Mouse (Mus musculus) cerebellum, adult (tissue): ENCODE results near the gene Hnf1b.

Source experiments
- ATAC-seq: cut with Nextera tagmentation; 2 replicates; pipeline ENCODE4 v1.9.2; 2017; ENCODE audit warnings: mild to moderate bottlenecking, moderate library complexity, mixed read lengths; ENCODE audit not compliant: insufficient number of reproducible peaks, low FRiP score, low TSS enrichment

The Hnf1b gene

DNA sequence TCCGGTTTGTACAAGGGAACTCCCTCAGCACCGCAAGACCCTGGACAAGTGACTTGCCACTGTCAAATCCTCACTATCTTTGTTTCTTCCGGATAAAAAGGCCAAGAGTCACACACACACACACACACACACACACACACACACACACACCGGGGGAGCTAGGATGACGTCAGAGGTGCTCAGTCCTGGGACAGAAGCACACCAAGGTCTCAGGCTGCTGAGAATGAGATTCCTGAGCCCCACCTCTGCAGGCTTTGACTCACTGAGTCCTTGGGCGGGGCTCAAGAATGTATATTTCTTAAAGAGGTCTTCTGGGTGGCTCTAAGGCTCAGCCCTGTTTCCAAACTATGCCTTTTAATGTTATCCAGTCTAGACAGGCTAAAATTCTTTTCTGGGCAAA is 41.5 kb downstream of the Hnf1b start:
- ATAC-seq = no peak

DNA sequence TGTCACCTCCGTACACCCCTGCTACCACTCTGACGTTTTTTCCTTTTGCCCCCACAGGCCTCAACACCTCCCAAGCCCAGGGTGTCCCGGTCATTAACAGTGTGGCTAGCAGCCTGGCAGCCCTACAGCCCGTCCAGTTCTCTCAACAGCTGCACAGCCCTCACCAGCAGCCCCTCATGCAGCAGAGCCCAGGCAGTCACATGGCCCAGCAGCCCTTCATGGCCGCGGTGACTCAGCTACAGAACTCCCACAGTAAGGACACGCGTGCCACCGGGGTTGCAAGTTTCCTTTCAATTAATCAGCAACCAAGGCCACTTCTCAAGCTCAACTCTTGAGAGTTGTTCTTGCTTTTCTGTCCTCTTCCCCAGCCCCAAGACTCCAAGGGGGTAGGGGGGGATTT is 43.5 kb downstream of the Hnf1b start:
- no peak for ATAC-seq

DNA sequence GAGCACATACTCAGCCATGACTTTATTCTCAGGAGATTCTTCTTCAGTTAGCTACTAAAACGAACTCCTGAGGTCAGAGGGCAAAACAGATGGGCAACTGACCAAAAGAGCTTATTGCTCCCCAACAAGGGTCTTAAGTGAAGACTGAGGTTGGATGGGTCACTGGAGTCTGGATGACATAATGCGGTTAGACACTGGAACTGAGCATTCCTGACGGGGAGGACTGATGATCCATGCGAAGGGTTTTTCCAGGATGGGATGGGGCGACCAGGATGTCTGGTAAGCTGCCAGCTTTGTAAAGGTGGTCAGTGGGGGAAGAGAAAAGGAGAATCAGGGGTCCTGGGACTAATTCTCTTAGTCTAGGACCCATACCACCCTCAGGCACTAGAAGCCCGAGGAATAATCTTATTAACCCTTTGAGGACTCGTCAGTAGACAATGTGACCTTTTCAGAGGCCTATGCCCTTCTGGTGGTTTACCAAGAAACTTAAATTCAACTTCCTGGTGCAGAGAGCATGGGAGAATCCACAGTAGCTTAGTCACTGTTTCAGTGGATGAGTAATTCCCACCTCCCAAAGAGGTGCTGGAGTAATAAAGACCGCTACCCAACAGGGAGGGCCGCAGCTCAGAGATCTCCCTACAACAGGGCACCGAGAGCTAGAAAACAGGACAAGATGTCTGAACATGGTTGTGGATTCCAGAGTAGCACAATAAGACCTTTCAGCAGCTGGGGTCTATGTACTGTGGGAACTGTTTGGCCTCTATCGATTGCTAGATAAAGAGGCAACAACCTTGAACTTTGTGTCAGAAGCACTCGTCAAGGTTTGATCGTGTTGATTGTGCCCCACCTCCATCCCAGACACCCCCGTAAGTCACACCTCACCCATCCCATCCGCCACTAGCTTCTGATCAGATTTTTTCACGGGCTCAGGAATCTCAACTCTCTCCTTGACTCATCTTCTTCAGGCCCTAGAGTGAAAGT is 46.9 kb downstream of the Hnf1b start:
- ATAC-seq = no peak

DNA sequence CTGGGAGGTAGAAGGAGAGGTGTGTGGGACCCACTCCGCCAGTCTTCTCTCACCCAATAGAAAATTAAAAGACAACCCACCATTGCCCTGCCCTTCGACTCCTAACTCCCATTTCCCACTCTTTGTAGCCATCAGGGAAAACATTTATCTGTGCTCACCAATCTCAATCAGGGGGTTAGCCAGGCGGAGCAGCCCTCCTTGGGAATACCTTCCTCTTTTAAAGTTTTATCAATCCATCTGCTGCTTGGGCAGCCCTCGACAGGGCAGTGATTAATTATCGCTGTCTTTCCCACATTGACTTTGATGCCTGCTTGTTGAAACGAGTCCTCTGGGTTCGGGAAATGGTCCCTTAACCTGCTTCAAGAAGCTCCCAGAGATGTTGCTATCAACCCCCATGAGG is 47.7 kb downstream of the Hnf1b start:
- ATAC-seq = no peak

DNA sequence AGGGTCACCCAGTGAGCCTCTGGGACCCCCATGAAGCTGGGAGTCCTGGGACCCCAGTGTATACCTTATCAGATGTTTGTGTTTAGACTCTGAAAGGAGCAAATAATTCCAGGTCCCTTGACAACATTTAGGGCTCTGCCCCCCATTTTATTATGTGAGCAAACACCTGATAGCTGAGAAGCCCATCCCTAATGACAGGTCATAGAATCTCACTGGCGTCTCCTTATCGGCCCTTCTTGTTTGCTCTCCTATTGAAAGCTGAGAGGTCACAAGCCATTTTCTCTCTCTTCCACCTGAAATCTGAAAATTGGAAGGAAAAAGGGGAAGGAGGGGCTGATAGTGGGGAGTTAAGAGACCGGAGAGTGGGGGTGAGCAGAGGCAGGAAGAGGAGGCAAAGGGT is 52.9 kb downstream of the Hnf1b start:
- ATAC-seq = no peak

DNA sequence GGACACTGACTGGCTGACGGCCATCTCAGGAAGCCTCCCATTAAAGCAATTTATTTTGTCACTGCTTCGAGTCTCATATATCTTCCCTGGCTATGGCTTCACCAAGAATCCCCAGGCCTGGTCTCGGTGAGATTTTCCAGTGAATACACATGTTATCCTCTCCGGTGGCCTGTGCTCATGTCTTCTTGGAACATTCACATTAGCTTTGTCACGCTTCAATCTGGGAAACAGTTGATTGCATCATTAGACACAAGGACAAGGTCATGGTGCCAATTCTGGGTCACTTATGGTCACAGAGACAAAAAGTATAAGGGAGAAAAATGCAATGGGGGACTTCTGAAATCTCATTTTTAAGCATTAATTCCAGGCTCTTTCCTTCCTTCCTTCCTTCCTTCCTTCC is 55.9 kb downstream of the Hnf1b start:
- no peak for ATAC-seq

DNA sequence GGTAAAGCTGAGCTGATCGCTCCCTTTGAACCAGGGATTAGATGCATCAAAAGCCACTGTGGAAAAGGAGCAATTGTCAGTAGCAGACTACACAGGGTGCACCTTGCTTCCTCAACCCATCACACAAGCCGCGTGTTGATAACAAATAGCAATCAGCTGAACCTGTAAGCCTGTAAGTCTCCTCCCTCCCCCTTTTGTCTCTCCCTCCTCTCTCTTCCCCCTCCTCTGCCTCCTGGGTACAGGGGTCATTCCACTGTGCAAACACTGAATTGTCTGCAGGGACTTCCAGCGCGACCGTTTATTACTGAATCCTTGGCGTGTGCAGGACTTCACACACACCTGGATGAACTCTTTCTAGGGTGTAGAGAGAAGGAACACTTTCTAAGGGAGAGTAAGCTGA is 58.5 kb downstream of the Hnf1b start:
- no peak for ATAC-seq

DNA sequence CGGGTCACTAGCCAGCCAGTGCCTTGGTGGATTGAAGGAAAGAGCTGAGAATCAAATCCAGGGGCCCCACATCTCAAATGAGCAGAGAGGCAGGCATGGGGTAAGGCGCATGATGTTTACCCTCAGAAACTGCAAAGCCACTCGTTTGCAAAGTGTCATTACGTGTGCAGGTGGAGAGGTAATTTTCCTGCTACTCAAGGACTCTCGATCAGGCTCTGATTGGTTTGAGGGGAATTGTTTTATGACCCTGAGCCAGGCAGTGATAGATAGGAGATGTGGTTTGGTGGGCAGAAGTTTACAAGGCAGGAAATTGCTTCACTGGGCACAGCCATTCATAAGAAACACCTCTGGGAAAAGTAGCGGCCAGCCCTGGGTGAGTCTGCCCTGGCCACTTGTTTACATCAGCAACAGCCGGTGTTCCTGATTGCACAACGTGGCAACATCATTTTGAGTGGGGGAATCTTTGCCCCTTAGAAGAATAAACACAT is 64.0 kb downstream of the Hnf1b start:
- no peak for ATAC-seq

DNA sequence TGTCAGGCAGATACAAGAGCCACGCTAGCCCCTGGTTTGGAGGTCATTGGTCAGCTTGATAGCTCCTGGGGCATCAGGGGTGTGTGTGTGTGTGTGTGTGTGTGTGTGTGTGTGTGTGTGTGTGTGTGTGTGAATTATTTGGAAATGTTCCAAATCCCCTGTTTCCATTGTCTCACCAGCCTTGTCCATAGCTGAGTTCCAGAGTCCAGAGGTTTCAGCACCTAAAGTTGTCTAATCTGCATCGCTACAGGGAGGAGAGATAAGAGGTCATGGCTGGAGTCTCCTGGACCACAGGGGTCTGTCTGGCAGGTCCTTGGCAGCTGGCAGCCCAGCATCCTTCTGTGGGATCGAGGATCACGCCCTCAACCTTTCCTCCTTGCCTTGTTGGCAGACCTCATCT is 64.6 kb downstream of the Hnf1b start:
- no peak for ATAC-seq

DNA sequence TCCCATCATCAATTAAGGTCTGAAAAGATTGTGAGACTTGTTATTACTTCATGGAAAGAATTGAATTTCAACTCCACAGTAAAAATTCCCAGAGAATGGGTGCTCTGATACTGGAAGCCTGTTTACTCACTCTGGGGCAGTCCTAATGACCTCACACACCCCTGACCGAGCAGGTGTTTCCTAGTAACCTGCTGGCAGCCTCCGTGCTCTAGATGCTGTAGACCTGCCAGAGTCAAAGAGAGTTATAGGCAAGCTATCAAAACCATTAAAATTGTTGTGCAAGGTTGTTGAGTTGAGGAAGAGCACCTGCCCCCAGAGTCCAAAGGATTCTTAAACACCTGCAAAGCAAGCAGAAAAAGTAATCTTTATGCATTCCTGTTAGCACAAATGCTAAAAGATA is 72.7 kb downstream of the Hnf1b start:
- no peak for ATAC-seq

DNA sequence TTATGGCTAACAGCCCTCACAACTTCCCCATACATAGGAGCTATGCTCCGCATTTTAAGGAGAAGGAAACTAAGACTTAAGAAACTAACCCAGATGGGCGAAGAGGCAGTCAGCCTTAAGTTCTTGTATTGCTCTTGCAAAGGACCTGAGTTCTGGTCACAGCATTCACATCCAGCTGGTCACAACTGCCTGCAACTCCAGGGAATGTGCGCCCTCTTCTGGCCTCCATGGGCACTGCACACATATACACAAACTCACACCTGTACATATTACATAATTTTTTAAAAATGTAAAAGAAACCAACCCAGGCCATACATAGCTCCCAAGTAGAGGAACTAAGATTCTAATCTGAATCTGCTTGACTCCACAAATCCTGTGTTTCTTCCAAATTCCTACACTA is 77.2 kb downstream of the Hnf1b start:
- no peak for ATAC-seq

DNA sequence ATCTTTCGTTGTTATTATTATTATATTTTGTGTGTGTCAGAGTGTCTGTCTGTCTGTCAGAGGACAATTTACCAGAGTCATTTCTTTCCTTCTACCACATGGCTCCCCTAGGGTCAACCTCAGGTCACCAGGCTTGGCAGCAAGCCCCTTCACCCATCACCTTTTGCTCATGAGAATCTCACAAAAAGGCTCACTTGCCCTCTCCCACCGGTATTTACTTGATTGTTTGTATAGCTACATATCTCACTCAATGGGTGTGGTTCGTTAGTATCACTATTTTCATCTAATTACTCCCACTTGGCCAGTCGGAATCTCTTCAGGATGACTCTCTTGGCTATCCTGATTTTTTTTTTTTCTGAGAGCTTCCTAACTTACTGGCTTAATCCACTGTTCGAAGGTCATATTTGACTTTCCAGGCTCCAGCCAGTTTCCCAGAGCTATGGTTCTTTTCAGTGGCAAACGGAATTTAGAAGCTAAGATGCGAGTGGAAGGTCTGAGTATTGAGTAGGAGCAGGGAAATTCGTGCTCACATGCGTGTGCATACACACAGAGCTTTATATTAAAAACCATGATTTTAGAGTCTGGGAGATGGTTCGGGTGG is 82.7 kb downstream of the Hnf1b start:
- no peak for ATAC-seq

DNA sequence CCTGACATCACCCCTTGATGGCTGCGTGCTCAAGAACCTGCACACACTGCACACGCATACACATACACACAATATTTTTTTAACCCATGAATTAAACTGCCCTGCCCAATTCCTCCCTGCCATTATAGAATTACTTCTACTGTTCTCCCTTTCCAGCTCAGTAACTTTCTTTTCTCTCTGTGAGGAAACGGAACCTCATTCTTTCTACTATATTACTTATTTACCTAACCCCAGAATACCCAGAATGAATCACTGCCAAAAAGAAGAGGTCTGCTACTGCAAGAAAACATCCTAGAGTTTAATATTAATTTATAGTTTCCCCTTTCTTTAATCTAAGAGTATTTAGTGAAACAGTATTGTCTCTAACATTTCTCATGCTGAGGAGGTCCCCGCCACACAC is 83.5 kb downstream of the Hnf1b start:
- no peak for ATAC-seq

DNA sequence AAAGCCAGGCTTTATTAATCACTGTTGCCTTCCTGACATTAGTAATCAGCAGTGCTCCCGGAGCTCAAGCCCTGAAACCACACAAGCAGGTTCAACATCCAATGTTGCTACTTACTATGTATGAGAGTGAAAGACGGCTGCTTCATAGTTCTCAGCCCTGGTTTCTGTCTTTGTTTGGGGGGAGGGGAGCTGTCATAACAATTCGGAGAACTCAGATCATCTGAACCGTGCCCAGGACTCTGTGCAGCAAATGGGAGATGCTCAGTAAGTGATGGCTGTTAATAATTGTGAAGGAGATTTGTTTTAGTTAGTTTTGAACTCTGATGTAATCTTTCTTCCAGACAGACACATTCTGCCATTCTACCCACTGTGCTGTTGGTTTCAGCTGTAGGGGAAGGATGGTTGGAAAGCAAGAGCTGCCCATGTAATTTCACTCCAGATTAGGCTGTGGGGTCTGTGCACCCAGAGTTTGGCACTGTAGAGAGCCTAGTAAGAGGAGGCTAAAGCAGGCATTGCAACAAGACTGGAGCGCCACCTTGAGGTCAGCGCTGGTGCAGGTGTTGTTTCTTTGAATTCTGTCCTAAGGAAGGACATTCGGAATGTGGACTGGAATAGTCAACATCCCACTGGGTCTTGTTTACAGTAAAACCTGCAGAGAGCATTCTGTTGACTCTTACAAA is 86.3 kb downstream of the Hnf1b start:
- peak; percentile 15; the same call in 1 of the 2 replicates for ATAC-seq

DNA sequence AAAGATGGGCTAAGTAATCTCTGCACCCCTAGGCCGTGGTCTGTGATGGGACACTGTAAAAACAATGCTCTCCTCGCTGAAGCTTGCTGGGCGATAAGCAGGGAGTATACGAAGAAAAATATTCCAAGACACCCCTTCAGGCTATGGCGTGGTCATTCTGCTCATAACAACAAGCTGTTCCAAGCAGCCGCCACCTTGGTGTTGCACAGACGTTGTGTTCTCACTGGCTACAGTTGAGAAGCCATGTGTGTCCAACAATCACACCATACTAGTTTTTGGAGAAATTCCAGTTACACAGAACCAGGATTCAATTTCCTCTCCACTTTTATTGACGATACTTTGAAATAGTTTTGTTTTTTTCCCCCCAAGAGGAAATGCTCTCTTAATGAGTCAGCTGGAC is 88.7 kb downstream of the Hnf1b start:
- no peak for ATAC-seq

DNA sequence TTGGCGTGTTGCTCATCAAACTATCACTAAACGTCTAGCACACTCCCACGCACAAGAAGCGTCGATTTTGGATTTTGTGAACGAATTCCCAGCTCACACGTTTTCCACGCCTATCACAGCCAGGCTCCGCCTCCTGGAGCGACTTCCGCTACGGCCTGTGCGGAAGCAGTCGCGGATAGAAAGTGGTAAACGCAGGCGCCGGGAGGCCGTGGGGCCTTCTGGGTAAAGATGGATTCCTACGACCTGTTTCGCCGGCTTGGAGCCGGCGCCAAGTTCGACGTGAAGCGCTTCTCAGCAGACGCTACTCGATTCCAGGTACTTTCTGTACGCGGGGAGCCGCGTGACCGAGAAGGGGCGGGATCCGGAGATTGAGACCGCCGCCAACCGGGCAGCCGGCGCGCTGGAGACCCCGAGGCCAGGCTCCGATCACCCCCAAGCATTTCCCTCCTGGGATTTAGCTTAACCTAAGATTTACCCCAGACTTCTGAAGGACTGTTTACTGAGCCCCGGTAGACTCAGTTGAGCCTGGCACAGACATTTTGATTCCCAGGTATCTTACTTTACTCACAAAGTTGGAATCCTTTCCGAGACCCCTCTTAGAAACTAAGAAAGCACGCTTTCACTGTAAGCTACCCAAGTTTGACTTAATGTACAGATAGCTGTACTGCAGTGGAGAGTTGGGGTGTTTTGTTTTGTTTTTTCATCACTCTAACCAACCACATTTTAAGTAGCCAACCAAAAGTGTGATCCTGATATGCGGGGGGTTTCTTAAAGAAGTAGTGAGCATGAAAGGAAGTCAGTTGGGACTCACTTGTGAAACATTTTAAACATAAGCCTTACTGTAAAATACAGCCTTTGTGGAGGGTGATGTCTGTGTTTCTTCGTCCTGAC is 92.3 kb downstream of the Hnf1b start, which contains the start of gene Ddx52:
TSS of gene Ddx52 (plus strand) at position 113 of the 891 bp plus-strand sequence.
- ATAC-seq = peak; percentile 94
